Mouse (Mus musculus) liver, postnatal 0 days (tissue): ENCODE data around the gene Prdm5. TPM values are rescaled to one million over a fixed set of nuclear protein-coding genes. Genes with fewer than 3 reads are reported as not detected.

Source experiments
- ATAC-seq: fragments of 200-750 bp; cut with Nextera tagmentation; 2 replicates; pipeline ENCODE4 v1.8.0; 2017; ENCODE audit warnings: mild to moderate bottlenecking, moderate library complexity
- DNase-seq: peaks from one replicate; pipeline ENCODE4 v3.0.0-alpha.2; 2016
- H3K27ac ChIP-seq: fragments of 300-500 bp; sonication (generic); 2 replicates; pipeline ENCODE4 v1.5.1; 2014; ENCODE audit warnings: antibody characterized with exemption, moderate library complexity, mild to moderate bottlenecking, low read depth
- H3K27me3 ChIP-seq: fragments of 300-500 bp; sonication (generic); 2 replicates; pipeline ENCODE4 v1.6.1; 2014; ENCODE audit warnings: low read length, control low read depth, mixed read lengths; ENCODE audit not compliant: insufficient read depth
- H3K36me3 ChIP-seq: fragments of 300-500 bp; sonication (generic); replicated peaks from 2 replicates; pipeline ENCODE4 v1.6.1; 2014; ENCODE audit warnings: mild to moderate bottlenecking, control low read depth, low read length, moderate library complexity, mixed read lengths; ENCODE audit not compliant: insufficient read depth
- H3K4me1 ChIP-seq: fragments of 300-500 bp; sonication (generic); 2 replicates; pipeline ENCODE4 v1.6.1; 2014; ENCODE audit warnings: antibody characterized with exemption, mild to moderate bottlenecking, control low read depth; ENCODE audit not compliant: insufficient read depth
- H3K4me2 ChIP-seq: fragments of 300-500 bp; sonication (generic); 2 replicates; pipeline ENCODE4 v1.6.1; 2014; ENCODE audit warnings: low read depth, mild to moderate bottlenecking, low read length, moderate library complexity, mixed read lengths
- H3K4me3 ChIP-seq: fragments of 300-500 bp; sonication (generic); 2 replicates; pipeline ENCODE4 v1.5.1; 2014; ENCODE audit warnings: low read depth, low read length
- H3K9ac ChIP-seq: fragments of 300-500 bp; sonication (generic); replicated peaks from 2 replicates; pipeline ENCODE4 v1.6.1; 2014; ENCODE audit warnings: mild to moderate bottlenecking, moderate library complexity
- H3K9me3 ChIP-seq: fragments of 300-500 bp; sonication (generic); 2 replicates; pipeline ENCODE4 v1.6.1; 2016; ENCODE audit warnings: mild to moderate bottlenecking, control low read depth, low read length, mixed read lengths
- CTCF ChIP-seq: sonication (generic); IDR thresholded peaks from 2 replicates; pipeline ENCODE4 v1.5.1; 2016; ENCODE audit warnings: antibody characterized with exemption, low read depth
- EP300 ChIP-seq: IDR thresholded peaks from 2 replicates; pipeline ENCODE4 v1.6.1; 2016; ENCODE audit warnings: antibody characterized with exemption, low read depth, mild to moderate bottlenecking
- WGBS: fragments of 180-500 bp; shearing (Covaris S2); extraction: QIAGEN DNeasy Blood & Tissue Kit; methylation state at CpG from one replicate; pipeline ENCODE4 v1.1.7; 2014; ENCODE audit not compliant: insufficient replicate concordance; 5-methylcytosine and 5-hydroxymethylcytosine counted together
- polyA plus RNA-seq: library from polyadenylated mRNA; unstranded; fragments of >200 nt; fragmentation: Nextera tagmentation; extraction: Ambion mirVana; gene quantifications from 2 replicates; pipeline ENCODE4 v1.2.1, GENCODE M21; 2015

Prdm5 gene
- polyA plus RNA-seq, 1 experiment from 2014 or later = 0.92 TPM

DNA sequence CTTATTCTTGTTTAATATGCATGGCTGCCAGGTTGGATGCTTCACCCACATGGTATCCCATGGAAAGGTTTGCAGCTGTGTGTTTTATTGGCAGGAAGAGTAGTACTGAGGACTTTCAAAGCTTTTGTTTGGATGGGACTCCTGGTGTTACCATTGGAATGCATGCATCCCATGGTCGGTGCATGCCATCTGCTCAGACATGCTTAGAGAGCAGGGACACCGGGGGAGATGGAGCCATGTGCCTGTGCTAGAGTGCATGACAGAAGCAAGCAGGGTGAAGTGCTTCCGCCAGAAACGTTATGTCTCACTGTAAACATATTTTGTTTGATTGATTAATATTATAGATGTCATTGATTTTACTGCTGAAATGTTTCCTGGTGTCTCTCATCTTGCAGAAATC is 70.3 kb downstream of the Prdm5 start:
- Histone ChIP-seq H3K4me2 (no peak overlapping the region), H3K4me1 (no peaks in the 10 kb centered on the region), H3K27me3 (no peaks in the 10 kb centered on the region), H3K36me3 (no peaks in the 10 kb centered on the region), H3K9me3 (no peaks in the 10 kb centered on the region), H3K9ac (no peak overlapping the region), H3K4me3 (no peak overlapping the region), H3K27ac (no peak overlapping the region)
- ATAC-seq (no peak), DNase-seq (no peak)
- TF ChIP-seq EP300 = no peak
- no peak for TF ChIP-seq CTCF
- WGBS = 68% methylated on average over 4 of the region's 4 CpGs

DNA sequence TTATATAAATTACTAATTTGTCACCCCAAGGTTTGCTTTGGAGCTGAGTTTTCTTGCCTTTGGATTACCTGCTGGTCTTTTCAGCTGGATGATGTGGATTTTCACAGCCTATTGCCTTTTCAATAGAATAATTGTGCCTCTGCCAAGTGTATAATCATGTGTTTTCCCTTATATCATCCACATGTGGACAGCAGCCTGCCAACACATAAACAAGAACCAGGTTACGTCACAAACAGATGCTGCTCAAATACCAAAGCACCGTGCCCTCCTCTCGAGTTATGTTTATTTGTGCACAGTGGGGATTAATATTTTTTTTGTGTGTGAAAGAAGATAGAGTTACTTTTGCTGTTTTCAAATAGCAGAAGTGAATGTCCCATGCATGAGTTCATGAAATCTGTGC is 70.9 kb downstream of the Prdm5 start:
- H3K27me3 ChIP-seq = no peaks in the 10 kb centered on the region
- no peaks in the 10 kb centered on the region for H3K4me1 ChIP-seq
- no peak overlapping the region for H3K27ac ChIP-seq
- DNase-seq (no peak), ATAC-seq (no peak)
- no peaks in the 10 kb centered on the region for H3K36me3 ChIP-seq
- 79% methylated on average over 3 of the region's 3 CpGs for WGBS
- no peak overlapping the region for H3K9ac ChIP-seq
- H3K4me3 ChIP-seq = no peak overlapping the region
- no peak for TF ChIP-seq EP300
- TF ChIP-seq CTCF = no peak
- H3K9me3 ChIP-seq = no peaks in the 10 kb centered on the region
- H3K4me2 ChIP-seq = no peak overlapping the region

DNA sequence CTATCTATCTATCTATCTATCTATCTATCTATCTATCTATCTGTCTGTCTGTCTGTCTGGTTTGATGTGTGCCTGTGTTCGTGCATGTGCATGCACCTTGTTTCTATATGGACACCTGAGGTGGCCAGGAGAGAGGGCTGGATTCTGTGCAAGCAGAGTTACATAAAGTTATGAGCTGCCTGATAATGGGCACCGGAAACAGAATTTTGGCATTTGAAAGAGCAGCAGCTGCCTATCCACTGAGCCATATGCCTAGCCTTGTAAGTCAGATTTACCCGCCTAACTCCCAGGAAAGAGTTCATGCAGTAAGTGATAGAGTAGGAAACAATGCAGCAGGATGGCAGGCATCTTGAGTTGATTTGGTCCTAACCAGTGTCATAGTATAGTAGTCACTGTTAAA is 71.4 kb downstream of the Prdm5 start:
- Histone ChIP-seq H3K4me1 (no peaks in the 10 kb centered on the region), H3K4me2 (no peak overlapping the region), H3K27ac (no peak overlapping the region), H3K36me3 (no peaks in the 10 kb centered on the region), H3K4me3 (no peak overlapping the region), H3K9me3 (no peaks in the 10 kb centered on the region), H3K27me3 (no peaks in the 10 kb centered on the region), H3K9ac (no peak overlapping the region)
- TF ChIP-seq CTCF = no peak
- no peak for TF ChIP-seq EP300
- no peak for ATAC-seq
- 85% methylated on average over 3 of the region's 3 CpGs for WGBS
- no peak for DNase-seq

DNA sequence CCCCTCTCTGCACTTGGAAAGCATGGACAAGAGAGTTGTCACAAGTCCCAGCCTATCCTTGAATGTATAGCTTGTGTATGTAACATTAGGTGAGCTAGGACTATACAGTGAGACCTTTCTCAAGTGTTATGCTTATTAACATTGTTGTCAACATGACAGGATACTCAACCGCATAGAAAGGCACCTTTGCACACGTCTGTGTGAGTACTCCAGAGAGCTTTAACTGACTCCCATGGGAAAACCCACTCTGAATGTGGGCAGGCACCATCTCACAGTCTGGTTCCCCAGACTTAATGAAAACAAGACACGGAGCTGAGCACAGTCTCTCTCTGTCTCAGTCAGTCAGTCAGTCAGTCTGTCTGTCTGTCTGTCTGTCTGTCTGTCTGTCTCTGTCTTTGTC is 75.2 kb downstream of the Prdm5 start:
- TF ChIP-seq EP300 (no peak), CTCF (no peak)
- DNase-seq (no peak), ATAC-seq (no peak)
- Histone ChIP-seq H3K9ac (no peak overlapping the region), H3K27me3 (no peaks in the 10 kb centered on the region), H3K36me3 (no peaks in the 10 kb centered on the region), H3K4me2 (no peak overlapping the region), H3K9me3 (no peaks in the 10 kb centered on the region), H3K4me1 (no peaks in the 10 kb centered on the region), H3K27ac (no peak overlapping the region), H3K4me3 (no peak overlapping the region)
- 79% methylated on average over 3 of the region's 3 CpGs for WGBS

DNA sequence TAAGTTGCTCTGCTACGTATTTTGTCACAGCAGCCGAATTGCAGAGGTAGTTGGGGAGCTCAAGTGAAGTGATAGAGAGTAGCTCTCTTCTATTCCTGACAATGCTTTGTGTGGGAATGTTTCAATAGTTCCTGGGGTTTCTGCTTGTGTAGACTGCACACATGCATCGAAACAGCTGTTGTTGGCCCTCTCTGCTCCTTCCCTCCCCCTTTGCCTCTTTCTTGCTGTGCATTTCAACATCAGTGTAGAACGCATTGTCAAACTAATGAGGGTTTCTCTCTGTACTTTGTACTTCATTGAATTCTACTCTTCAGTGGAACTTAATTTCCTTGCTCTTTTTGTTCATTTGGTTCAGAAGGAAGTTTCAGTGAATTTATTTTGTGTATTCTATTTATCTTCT is 75.8 kb downstream of the Prdm5 start:
- H3K36me3 ChIP-seq = no peaks in the 10 kb centered on the region
- no peaks in the 10 kb centered on the region for H3K9me3 ChIP-seq
- DNase-seq (no peak), ATAC-seq (no peak)
- 82% methylated on average over 4 of the region's 4 CpGs for WGBS
- H3K4me2 ChIP-seq = no peak overlapping the region
- no peak overlapping the region for H3K4me3 ChIP-seq
- H3K4me1 ChIP-seq = no peaks in the 10 kb centered on the region
- TF ChIP-seq EP300 (no peak), CTCF (no peak)
- no peaks in the 10 kb centered on the region for H3K27me3 ChIP-seq
- no peak overlapping the region for H3K27ac ChIP-seq
- H3K9ac ChIP-seq = no peak overlapping the region

DNA sequence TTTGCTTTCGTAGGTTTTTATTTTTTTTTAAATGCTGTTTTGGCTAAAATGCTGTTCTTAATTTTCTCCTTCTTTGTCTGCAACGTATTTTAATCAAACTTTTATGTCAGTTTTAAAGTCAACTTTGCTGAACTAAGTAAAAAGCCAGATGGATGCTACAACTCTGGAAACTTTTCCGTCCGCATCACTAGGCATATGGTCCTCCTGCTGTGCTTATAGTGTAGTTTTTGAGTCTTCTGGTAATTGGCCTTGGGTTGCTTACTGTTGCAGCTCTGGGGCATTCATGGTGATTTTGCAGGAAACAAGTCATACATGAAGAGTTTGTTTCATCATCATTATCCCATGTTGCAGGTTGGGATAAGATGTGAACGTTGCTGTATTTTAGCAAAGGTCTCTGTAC is 81.8 kb downstream of the Prdm5 start:
- Histone ChIP-seq H3K27ac (no peak overlapping the region), H3K4me1 (no peaks in the 10 kb centered on the region), H3K4me2 (no peak overlapping the region), H3K27me3 (no peaks in the 10 kb centered on the region), H3K9me3 (no peaks in the 10 kb centered on the region), H3K36me3 (no peaks in the 10 kb centered on the region), H3K4me3 (no peak overlapping the region), H3K9ac (no peak overlapping the region)
- ATAC-seq (no peak), DNase-seq (no peak)
- TF ChIP-seq CTCF (no peak), EP300 (no peak)
- WGBS = 82% methylated on average over 5 of the region's 5 CpGs

DNA sequence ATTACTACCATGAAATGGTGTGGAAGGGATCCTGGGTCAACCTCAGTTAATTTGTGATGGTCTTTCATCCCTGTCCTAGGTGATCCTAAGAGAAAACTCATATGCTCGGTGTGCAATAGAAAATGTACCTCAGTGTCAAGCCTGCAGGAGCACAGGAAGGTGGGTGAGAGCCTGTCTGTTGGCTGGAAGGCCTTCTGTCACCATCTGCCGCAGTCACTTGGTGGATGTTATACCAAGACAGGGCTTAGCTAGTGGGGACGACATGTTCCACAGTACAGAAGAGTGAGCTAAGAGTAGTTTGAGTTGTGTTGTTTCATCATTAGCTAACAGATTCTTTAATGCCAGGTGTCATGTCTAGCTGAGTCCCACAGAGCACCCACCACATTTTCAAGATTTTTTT is 84.0 kb downstream of the Prdm5 start:
- WGBS = 77% methylated on average over 3 of the region's 3 CpGs

More for the DNA sequence above, 84.0 kb downstream of the Prdm5 start:
- DNase-seq (no peak), ATAC-seq (no peak)
- TF ChIP-seq CTCF (no peak), EP300 (no peak)
- Histone ChIP-seq H3K9ac (no peak overlapping the region), H3K9me3 (no peaks in the 10 kb centered on the region), H3K4me3 (no peak overlapping the region), H3K27ac (no peak overlapping the region), H3K27me3 (no peaks in the 10 kb centered on the region), H3K4me2 (no peak overlapping the region), H3K36me3 (no peaks in the 10 kb centered on the region), H3K4me1 (no peaks in the 10 kb centered on the region)
